Mouse (Mus musculus): ENCODE results near the gene Sirt5. TPM values are rescaled to one million over a fixed set of nuclear protein-coding genes. Genes with fewer than 3 reads are reported as not detected.

The Sirt5 gene
- polyA plus RNA-seq, 1 experiment from 2014 or later, result 33.2 TPM

DNA sequence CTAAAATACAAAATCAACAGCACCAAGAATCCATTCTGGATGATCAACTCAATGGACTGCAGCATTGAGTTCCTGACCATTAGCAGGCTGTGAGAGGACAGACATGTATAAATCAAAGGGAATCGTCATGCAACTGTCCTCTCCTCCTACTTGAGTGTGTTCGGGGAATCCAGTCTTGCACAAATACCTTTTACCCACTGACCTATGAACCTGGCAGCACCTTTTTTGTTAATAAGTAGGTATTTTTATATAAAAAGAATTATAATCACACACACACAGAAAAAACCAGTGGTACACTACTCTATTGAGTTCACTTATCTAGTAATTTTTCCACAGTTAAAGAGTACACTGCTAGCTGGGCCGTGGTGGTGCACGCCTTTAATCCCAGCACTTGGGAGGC lies 78.4 kb downstream of the Sirt5 start:
- no peaks in the 10 kb centered on the region for H3K27me3 ChIP-seq (replicated peaks)
- H3K4me3 ChIP-seq (replicated peaks), result no peak overlapping the region
- peaks cover 7% of the 10 kb centered on the region; the same call in 1 of the 2 replicates for H3K4me1 ChIP-seq
- ATAC-seq (ENCODE audit: low FRiP score), result no peak
- no peak overlapping the region for H3K4me2 ChIP-seq
- no peak overlapping the region for H3K9ac ChIP-seq (replicated peaks)
- H3K27ac ChIP-seq (replicated peaks), result no peak overlapping the region
- H3K36me3 ChIP-seq, result no peaks in the 10 kb centered on the region
- no peaks in the 10 kb centered on the region for H3K9me3 ChIP-seq (replicated peaks)
- 92% methylated on average over 4 of the region's 4 CpGs for WGBS

DNA sequence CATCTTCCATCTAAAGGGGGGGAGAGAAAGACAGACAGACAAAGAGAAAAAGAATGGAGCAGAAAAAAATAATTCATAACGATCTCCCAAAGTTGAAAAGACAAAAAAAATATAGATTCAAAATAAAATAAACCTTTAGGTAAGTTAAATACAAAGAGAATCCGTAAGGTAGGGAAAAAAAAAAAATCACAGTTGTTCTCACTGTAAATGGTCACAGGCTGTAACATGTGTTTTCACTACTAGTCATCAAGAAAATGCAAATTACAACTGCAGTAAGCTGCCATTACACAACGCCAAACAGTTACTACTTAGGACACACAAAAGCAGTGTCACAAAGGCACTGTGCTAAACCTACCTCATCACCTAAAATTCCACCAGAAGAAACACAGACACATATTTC lies 79.4 kb downstream of the Sirt5 start:
- Histone ChIP-seq H3K27ac (replicated peaks) (no peak overlapping the region), H3K36me3 (no peaks in the 10 kb centered on the region), H3K4me1 (peaks cover 7% of the 10 kb centered on the region; the same call in 1 of the 2 replicates), H3K4me3 (replicated peaks) (no peak overlapping the region), H3K4me2 (no peak overlapping the region), H3K9me3 (replicated peaks) (no peaks in the 10 kb centered on the region), H3K9ac (replicated peaks) (no peak overlapping the region), H3K27me3 (replicated peaks) (no peaks in the 10 kb centered on the region)
- 80% methylated on average over 3 of the region's 3 CpGs for WGBS
- ATAC-seq (ENCODE audit: low FRiP score), result no peak

Other genes starting within 250 kb of the Sirt5 start
- gene Tbc1d7, start 194.0 kb upstream of the Sirt5 start, polyA plus RNA-seq (2015; fragmentation: Nextera tagmentation; extraction: Ambion mirVana), result 77.4 and 80.3 TPM in 2 replicates
- gene Gfod1, start 61.3 kb upstream of the Sirt5 start, polyA plus RNA-seq (2015; fragmentation: Nextera tagmentation; extraction: Ambion mirVana), result 1.9 and 2.7 TPM in 2 replicates
- 173 and 187 TPM in 2 replicates for gene Nol7, start 32.9 kb downstream of the Sirt5 start, polyA plus RNA-seq (2015; fragmentation: Nextera tagmentation; extraction: Ambion mirVana)
- gene Ranbp9, start 115.8 kb downstream of the Sirt5 start, polyA plus RNA-seq (2015; fragmentation: Nextera tagmentation; extraction: Ambion mirVana), result 10.3 and 12.9 TPM in 2 replicates
- 6.5 and 8.2 TPM in 2 replicates for gene Mcur1, start 194.7 kb downstream of the Sirt5 start, polyA plus RNA-seq (2015; fragmentation: Nextera tagmentation; extraction: Ambion mirVana)